Mouse (Mus musculus): ENCODE measurements around the gene F12. TPM values are rescaled to one million over a fixed set of nuclear protein-coding genes. Genes with fewer than 3 reads are reported as not detected.

Gene F12
- 0.11 and 0.63 TPM in 2 replicates for polyA plus RNA-seq (2015; fragmentation: Nextera tagmentation; extraction: Ambion mirVana)

DNA sequence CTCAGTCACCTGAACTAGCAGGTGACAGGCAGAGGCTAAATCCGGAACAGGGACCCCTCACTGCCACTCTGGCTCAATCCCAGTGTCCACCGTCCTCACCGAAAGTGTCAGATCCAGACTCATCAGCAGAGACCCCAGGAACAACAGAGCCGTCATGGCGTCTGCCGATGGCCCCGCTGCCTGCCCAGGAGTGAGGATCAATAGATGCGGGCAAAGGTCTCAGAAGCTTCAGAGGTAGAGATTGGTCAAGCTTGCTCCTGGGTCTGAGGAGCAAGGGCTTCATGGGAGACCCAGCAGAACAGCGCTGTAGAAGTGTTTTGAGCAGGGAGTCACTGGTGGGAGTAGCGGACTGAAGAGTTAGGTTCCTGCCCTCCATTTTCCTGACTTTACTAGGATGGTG is at the start of gene F12:
F12 (minus strand) TSS at position 181 of the 400 bp plus-strand sequence.

DNA sequence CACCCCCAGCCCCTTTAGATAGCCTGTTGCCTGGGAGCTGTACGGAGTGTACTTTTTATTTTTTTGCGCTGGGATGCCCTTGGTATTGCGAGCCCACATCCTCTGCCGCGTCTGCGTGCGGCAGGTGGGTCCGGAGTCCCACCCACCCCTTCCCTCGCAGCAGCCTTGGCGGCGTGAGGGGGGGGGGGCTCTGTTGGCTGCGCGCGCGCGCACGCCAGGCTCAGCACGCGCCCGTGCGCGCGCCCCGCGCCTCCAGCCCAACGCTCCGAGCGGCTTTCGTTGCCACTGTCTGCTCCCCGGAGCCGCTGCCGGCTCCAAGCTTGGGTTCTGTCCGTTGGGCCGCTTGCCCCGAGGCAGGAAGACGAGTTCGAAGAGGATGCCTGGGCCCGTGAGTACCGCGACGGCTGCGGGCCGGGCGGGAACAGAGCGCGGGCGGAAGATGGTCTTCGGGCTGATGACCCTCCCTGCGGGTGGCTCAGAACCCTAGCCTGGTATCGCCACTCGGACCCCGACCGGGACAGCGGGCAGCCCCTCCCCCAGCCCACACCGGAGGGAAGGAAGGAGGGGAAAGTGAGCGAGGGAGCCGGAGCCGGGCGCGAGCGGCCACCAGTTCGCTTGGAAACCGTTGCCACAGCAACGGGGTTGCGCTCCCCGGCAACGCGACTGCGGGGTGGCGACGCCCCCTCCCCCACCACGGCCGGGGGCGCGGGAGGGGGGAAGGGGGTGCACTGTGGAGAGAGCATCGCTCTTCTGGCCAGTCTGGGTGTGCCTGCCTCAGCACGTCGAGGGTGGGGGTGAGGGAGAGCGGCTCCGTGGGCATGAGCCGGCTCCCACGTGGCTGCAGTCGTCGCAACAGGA is 37.7 kb upstream of the F12 start, which contains the start of gene Prr7:
Prr7 (plus strand) TSS at position 241 of the 858 bp plus-strand sequence.

DNA sequence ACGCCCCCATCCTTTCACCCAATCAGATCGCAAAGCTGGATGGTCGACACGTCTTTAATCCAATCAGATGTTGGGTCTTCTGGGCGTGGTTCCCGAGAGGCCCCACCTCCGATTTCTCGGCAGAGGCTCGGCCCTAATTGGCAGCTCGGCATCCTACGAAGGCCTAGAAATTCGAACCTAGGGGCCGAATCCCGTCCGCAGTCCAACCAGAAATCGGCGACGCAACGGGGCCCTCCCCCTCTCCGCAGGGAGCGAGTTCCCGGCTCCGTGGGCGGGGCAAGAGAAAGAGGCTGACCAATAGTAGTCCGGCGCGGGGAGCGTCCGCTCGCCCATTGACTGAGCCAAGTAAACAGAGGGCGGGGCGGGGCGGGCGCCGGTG is 18.3 kb upstream of the F12 start, which contains the start of gene Grk6:
Grk6 (plus strand) TSS at position 136 of the 379 bp plus-strand sequence.

DNA sequence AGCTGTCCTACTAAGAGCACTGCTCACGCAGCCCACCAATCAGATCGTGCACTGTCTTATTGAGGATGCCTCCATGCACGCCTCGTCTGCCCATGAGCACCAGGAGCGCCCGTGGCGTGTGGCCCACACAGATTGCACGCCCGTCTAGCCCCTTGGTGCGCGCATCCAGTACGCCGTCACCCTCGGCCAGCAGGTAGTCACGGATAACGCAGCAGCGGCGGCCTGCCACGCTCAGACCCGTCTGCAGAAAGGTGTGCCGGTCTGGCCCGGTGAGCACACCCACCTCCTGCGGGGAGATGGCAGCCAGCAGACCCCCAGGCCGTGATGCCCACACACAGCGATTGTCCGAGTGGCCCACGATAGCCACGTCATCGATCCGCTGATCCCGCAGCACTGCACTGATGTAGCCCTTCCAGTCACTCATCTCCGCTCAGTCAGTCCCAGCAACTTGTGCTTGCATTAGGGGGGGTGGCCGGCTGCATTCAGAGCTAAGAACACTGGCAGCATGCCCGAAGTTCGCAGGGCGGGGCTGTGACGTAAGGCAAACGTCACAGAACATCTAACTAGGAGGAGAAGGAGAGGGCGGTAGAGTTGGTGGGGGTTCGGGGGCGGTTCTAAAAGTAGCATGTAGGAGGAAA is 11.7 kb downstream of the F12 start, which contains the start of gene Pfn3:
Pfn3 (minus strand) TSS at position 490 of the 638 bp plus-strand sequence.

DNA sequence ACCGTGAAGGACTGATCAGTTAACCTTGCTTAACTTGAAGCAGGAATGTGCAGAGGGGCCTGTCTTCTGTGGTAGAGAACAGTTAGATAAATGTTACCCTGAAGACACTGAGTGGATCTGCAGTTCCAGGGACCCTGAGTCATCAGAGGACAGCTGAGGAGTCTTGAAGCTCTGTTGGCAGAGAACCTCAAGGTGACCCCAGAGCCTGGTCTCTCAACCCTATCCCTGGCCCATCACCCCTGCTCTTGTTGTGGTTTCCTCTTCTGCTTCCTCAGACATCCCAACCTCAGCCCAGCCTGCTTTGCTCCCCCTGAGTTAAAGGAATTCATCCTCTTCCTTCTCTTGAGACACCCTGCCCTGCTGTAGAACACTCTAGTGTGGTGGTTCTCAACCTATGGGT is 28.5 kb downstream of the F12 start, which contains the start of gene Slc34a1:
Slc34a1 (plus strand) TSS at position 100 of the 400 bp plus-strand sequence.

DNA sequence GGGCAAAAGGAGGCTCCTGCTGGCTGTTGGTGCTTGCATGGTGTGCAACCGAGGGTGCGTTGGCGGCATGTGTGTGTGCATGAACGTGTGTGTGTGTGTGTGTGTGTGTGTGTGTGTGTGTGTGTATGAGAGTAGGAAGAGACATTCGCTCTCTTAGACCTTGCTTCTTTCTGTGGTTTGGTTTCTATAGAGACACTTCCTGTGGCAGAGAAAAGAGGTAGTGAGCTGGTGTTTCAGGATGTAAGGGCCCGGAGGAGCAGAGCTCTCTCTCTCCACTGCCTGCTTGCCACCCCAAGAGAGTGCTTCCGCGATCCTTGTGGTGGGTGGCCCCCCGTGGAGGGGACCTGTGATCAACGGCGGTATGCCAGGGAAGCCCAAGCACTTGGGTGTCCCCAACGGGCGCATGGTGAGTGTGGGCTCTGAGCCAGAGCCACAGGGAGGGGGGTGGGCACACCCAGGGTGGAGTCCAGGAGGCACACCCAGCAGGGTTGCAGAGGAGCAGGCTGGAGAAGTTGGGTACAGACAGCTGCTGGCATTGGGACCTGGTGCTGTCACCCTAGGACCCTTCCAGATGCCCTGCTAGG is 57.0 kb downstream of the F12 start, which contains the start of gene Rgs14:
Rgs14 (plus strand) TSS at position 202 of the 584 bp plus-strand sequence.

Small RNAs within 50 kb of the gene (microRNA-seq; reads per million reads assigned to microRNA genes)
- not detected for gene Mir6943

Other genes starting within 250 kb of the F12 start
- 63.5 and 67.6 TPM in 2 replicates for gene Nsd1, start 217.0 kb downstream of the F12 start, polyA plus RNA-seq (2015; fragmentation: Nextera tagmentation; extraction: Ambion mirVana)
- 302 and 314 TPM in 2 replicates for gene Prelid1, start 106.3 kb downstream of the F12 start, polyA plus RNA-seq (2015; fragmentation: Nextera tagmentation; extraction: Ambion mirVana)
- 98.3 and 99.3 TPM in 2 replicates for gene Rab24, start 104.8 kb downstream of the F12 start, polyA plus RNA-seq (2015; fragmentation: Nextera tagmentation; extraction: Ambion mirVana)
- gene Mxd3, start 97.0 kb downstream of the F12 start, polyA plus RNA-seq (2015; fragmentation: Nextera tagmentation; extraction: Ambion mirVana) = 4.4 and 5.2 TPM in 2 replicates
- gene Lman2, start 64.0 kb downstream of the F12 start, polyA plus RNA-seq (2015; fragmentation: Nextera tagmentation; extraction: Ambion mirVana) = 34.2 and 36.2 TPM in 2 replicates
- 0.52 and 0.63 TPM in 2 replicates for gene Rgs14, start 57.1 kb downstream of the F12 start, polyA plus RNA-seq (2015; fragmentation: Nextera tagmentation; extraction: Ambion mirVana)
- gene Slc34a1, start 28.6 kb downstream of the F12 start, polyA plus RNA-seq (2015; fragmentation: Nextera tagmentation; extraction: Ambion mirVana) = not detected in 2 replicates
- 1.5 and 3.3 TPM in 2 replicates for gene Pfn3, start 11.6 kb downstream of the F12 start, polyA plus RNA-seq (2015; fragmentation: Nextera tagmentation; extraction: Ambion mirVana)
- gene Grk6, start 18.3 kb upstream of the F12 start, polyA plus RNA-seq (2015; fragmentation: Nextera tagmentation; extraction: Ambion mirVana) = 33.0 and 37.2 TPM in 2 replicates
- gene Prr7, start 37.5 kb upstream of the F12 start, polyA plus RNA-seq (2015; fragmentation: Nextera tagmentation; extraction: Ambion mirVana) = 5.5 and 6.3 TPM in 2 replicates
- 261 and 300 TPM in 2 replicates for gene Dbn1, start 61.3 kb upstream of the F12 start, polyA plus RNA-seq (2015; fragmentation: Nextera tagmentation; extraction: Ambion mirVana)
- gene Pdlim7, start 86.9 kb upstream of the F12 start, polyA plus RNA-seq (2015; fragmentation: Nextera tagmentation; extraction: Ambion mirVana) = 141 and 174 TPM in 2 replicates
- gene Dok3, start 102.5 kb upstream of the F12 start, polyA plus RNA-seq (2015; fragmentation: Nextera tagmentation; extraction: Ambion mirVana) = 2.1 and 2.5 TPM in 2 replicates
- 37.2 and 40.7 TPM in 2 replicates for gene Ddx41, start 109.9 kb upstream of the F12 start, polyA plus RNA-seq (2015; fragmentation: Nextera tagmentation; extraction: Ambion mirVana)
- gene Fam193b, start 144.3 kb upstream of the F12 start, polyA plus RNA-seq (2015; fragmentation: Nextera tagmentation; extraction: Ambion mirVana) = 30.6 and 35.3 TPM in 2 replicates
- gene Tmed9, start 146.9 kb upstream of the F12 start, polyA plus RNA-seq (2015; fragmentation: Nextera tagmentation; extraction: Ambion mirVana) = 100 TPM in 2 replicates
- gene B4galt7, start 173.1 kb upstream of the F12 start, polyA plus RNA-seq (2015; fragmentation: Nextera tagmentation; extraction: Ambion mirVana) = 44.6 and 45.7 TPM in 2 replicates
- gene Caml, start 196.2 kb upstream of the F12 start, polyA plus RNA-seq (2015; fragmentation: Nextera tagmentation; extraction: Ambion mirVana) = 108 and 111 TPM in 2 replicates
- 18.3 and 20.6 TPM in 2 replicates for gene Ddx46, start 208.2 kb upstream of the F12 start, polyA plus RNA-seq (2015; fragmentation: Nextera tagmentation; extraction: Ambion mirVana)

All from neural tube, postnatal 0 days (tissue).